Mouse (Mus musculus) embryonic facial prominence, embryonic 10.5 days (tissue): ENCODE data around the gene Shb. TPM values are rescaled to one million over a fixed set of nuclear protein-coding genes. Genes with fewer than 3 reads are reported as not detected.

ENCODE experiments used
- DNase-seq: peaks from one replicate; pipeline ENCODE4 v3.0.0-alpha.2; 2017; ENCODE audit warnings: low spot score
- H3K27ac ChIP-seq: fragments of 300-500 bp; sonication (generic); replicated peaks from 2 replicates; pipeline ENCODE4 v1.5.1; 2016; ENCODE audit warnings: mild to moderate bottlenecking
- H3K27me3 ChIP-seq: fragments of 300-500 bp; sonication (generic); replicated peaks from 2 replicates; pipeline ENCODE4 v1.6.1; 2016; ENCODE audit warnings: low read depth, mild to moderate bottlenecking; ENCODE audit not compliant: poor library complexity, severe bottlenecking
- H3K36me3 ChIP-seq: fragments of 300-500 bp; sonication (generic); replicated peaks from 2 replicates; pipeline ENCODE4 v1.6.1; 2016; ENCODE audit warnings: mild to moderate bottlenecking, moderate library complexity
- H3K4me1 ChIP-seq: fragments of 300-500 bp; sonication (generic); 2 replicates; pipeline ENCODE4 v1.6.1; 2016
- H3K4me3 ChIP-seq: fragments of 300-500 bp; sonication (generic); 2 replicates; pipeline ENCODE4 v1.5.1; 2016; ENCODE audit warnings: mild to moderate bottlenecking, moderate library complexity
- H3K9me3 ChIP-seq: fragments of 300-500 bp; sonication (generic); 2 replicates; pipeline ENCODE4 v1.6.1; 2016; ENCODE audit warnings: mild to moderate bottlenecking
- WGBS: fragments of 180-500 bp; shearing (Covaris S2); methylation state at CpG from one replicate; pipeline ENCODE4 v1.1.7; 2016; 5-methylcytosine and 5-hydroxymethylcytosine counted together
- polyA plus RNA-seq: library from polyadenylated mRNA; unstranded; fragments of >200 nt; fragmentation: Nextera tagmentation; extraction: Ambion mirVana; gene quantifications from 2 replicates; pipeline ENCODE4 v1.2.1, GENCODE M21; 2016

Shb gene
- polyA plus RNA-seq, 1 experiment from 2014 or later, result 3.9 TPM

DNA sequence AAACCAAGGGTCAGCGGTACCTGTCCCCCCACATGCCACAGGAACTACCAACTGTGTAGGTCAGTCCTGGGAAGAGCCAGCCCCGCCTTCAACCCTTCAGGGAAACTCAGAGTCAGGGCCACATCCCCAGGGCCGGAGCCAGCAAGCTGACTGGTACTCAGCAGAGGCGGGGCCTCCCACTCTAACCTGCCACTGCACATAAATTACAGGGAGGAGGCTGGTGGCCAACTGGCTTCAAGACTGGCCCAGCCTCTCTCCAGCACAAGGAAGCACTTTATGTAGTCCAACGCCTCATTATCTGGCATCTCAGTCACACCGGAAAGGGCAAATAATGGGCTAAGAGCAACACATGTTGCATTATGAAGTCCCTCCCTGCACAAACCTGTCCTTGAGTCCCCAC lies 22.1 kb downstream of the Shb start:
- WGBS, result 36% methylated on average over 6 of the region's 6 CpGs
- H3K9me3 ChIP-seq, result no peaks in the 10 kb centered on the region
- peaks cover 88% of the 10 kb centered on the region for H3K4me1 ChIP-seq
- no peak overlapping the region for H3K4me3 ChIP-seq
- peak overlapping the region; percentile 42; the same call in 1 of the 2 replicates for H3K27ac ChIP-seq
- peak; percentile 48 for DNase-seq
- no peaks in the 10 kb centered on the region for H3K36me3 ChIP-seq
- H3K27me3 ChIP-seq, result no peaks in the 10 kb centered on the region

DNA sequence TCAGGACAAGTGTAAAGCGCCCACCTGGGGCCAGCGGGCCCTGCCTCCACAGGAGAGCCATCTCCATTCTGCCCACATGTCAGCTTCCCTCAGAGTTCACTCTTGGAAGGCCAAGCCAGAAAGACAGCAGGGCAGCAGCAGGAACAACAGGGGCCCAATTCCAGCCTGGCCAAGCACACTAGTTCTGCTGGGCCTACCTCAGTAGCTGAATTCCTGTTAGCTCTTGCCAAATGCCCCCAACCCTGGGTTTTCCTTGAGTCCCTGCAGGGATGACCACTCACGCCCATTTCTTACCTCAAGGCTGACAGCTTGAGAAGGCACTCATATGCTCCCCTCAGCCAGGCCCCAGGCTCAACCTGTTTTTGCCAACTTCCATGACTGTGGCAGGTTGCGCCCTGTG lies 22.9 kb downstream of the Shb start:
- DNase-seq, result no peak
- Histone ChIP-seq H3K4me1 (peaks cover 82% of the 10 kb centered on the region), H3K27me3 (no peaks in the 10 kb centered on the region), H3K27ac (0 out of 2 replicates have a peak overlapping the region, but pooled peaks have one; percentile 42), H3K36me3 (no peaks in the 10 kb centered on the region), H3K4me3 (no peak overlapping the region), H3K9me3 (no peaks in the 10 kb centered on the region)
- WGBS, result 92% methylated on average over 4 of the region's 4 CpGs

DNA sequence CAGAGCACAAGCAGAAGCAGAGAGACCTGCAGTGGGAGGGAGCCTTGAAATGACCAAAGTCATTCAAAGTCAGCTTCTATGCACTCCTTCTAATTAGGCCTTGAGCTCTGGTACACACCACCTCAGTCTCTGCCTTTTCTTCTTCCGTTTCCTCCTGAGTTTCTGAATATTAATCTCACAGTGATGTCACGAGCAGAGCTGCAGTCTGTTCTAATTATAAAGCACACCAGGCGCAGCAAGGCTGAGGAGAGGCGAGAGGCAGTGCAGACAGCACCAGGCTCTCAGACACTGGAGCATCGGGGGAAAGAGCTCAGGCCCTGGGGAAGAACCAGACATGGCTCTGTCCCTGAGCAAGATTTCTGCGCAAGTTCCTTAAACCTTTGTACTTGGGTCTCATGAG lies 23.8 kb downstream of the Shb start:
- Histone ChIP-seq H3K36me3 (no peaks in the 10 kb centered on the region), H3K4me3 (no peak overlapping the region), H3K27me3 (no peaks in the 10 kb centered on the region), H3K27ac (peak overlapping the region; percentile 79; the same call in 1 of the 2 replicates), H3K4me1 (peaks cover 82% of the 10 kb centered on the region), H3K9me3 (no peaks in the 10 kb centered on the region)
- no peak for DNase-seq
- WGBS, result 61% methylated on average over 6 of the region's 6 CpGs

DNA sequence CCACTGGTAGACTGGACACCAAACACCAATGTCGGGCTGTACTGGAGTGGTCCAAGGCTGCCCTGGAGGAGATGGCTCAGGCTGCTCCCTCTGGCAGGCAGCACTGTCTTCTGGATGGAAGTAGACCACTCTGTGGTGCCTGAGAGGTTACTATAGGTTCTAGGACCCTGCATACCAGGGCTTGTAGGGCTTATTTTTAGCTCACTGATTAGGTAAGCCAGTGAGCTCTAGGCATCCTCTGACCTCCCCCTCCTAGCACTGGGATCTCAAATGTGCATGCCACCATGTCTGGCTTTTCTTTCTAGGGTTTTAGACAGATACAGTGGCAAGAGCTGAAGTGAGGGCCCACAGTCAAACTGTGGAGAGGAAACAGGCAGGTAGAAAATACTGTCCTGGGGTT lies 24.8 kb downstream of the Shb start:
- Histone ChIP-seq H3K36me3 (no peaks in the 10 kb centered on the region), H3K9me3 (no peaks in the 10 kb centered on the region), H3K4me1 (peaks cover 80% of the 10 kb centered on the region), H3K27me3 (no peaks in the 10 kb centered on the region), H3K4me3 (0 out of 2 replicates have a peak overlapping the region, but pooled peaks have one; percentile 30), H3K27ac (peak overlapping the region; percentile 79; the same call in 1 of the 2 replicates)
- DNase-seq, result no peak
- 53% methylated on average over 1 of the region's 1 CpGs for WGBS

DNA sequence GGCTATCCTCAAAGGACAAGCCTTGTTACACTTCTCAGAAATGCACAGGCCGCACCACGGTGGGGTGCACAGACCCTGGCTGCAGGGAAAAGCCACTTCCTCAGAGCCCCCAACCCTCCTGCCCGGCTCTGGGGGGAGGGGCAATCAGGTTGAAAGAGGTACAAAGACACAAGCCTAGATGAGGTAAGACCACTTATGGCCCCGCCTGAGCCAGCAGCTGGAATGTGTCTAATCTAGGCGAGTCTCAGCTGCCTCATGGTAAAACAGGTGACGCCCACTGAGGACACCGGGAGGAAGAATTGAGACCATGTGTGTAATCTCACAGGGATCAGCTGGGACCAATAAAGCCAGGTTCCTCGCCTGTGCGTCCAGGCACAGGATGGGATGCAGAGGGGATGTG lies 25.2 kb downstream of the Shb start:
- peak; percentile 78 for DNase-seq
- peaks cover 82% of the 10 kb centered on the region for H3K4me1 ChIP-seq
- WGBS, result 31% methylated on average over 9 of the region's 9 CpGs
- peak overlapping the region; percentile 79 for H3K27ac ChIP-seq
- no peaks in the 10 kb centered on the region for H3K9me3 ChIP-seq
- no peaks in the 10 kb centered on the region for H3K27me3 ChIP-seq
- 0 out of 2 replicates have a peak overlapping the region, but pooled peaks have one; percentile 30 for H3K4me3 ChIP-seq
- H3K36me3 ChIP-seq, result no peaks in the 10 kb centered on the region

DNA sequence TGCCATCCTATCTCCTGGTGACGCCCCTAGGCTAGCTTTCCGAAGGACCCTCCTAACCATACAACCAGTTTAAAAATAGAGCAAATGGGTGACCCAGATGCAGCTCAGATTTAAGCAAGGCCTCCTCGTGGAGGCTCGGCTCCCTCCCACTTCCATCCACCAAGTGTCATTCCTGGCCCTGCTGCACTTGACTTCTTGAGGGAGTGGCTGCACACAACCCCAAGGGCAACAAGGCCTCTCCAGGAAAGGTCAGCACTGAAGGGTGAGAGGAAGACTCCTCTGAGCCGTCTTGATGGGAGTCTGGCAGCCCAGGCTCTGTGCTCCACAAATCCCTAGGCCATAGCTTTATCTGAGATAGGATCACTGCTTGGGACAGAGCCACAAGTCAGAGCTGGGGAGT lies 25.7 kb downstream of the Shb start:
- no peak for DNase-seq
- Histone ChIP-seq H3K9me3 (no peaks in the 10 kb centered on the region), H3K27me3 (no peaks in the 10 kb centered on the region), H3K4me1 (peaks cover 85% of the 10 kb centered on the region), H3K27ac (peak overlapping the region; percentile 79), H3K36me3 (no peaks in the 10 kb centered on the region), H3K4me3 (no peak overlapping the region)
- 53% methylated on average over 5 of the region's 5 CpGs for WGBS

DNA sequence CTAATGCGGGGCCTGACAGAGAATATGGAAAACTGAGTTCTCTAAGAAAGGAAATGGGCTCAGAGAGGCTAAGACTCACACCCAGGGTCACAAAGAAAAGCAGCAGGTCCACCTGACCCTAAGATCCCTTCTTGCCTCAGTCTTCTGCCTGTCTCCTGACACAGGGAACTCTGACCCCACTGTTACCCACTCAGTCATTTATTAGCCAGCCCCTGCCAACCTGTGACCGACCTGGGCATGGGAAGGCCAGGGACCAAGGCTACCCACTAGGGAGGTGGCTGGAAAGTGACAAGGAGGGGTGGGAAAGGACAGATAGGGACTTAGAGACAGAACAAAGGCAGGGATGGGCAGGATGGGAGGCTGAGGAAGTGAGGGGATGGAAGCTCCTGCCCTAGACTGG lies 26.6 kb downstream of the Shb start:
- DNase-seq, result no peak
- H3K27me3 ChIP-seq, result peaks cover under 1% of the 10 kb centered on the region; the same call in 1 of the 2 replicates
- H3K36me3 ChIP-seq, result no peaks in the 10 kb centered on the region
- 94% methylated on average over 2 of the region's 2 CpGs for WGBS
- H3K27ac ChIP-seq, result peak overlapping the region; percentile 49; the same call in 1 of the 2 replicates
- H3K9me3 ChIP-seq, result no peaks in the 10 kb centered on the region
- peaks cover 87% of the 10 kb centered on the region for H3K4me1 ChIP-seq
- no peak overlapping the region for H3K4me3 ChIP-seq

DNA sequence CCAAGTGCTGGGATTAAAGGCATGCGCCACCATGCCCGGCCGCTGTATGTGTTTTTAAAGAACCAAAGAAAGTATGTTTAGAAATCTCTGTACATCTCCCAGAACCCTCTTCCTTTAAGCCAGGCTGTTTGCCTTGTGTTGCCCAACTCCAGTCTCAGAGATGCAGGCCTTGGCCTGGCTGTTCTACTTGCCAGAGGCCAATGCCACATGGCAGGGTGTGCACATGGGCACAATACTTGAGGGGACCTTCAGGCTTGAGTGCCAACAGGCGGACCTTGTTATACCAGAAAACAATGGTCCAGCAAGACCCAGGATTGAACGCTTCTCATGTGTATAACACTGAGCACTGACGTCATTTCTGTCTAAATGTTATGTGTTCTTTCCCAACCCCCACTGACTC lies 27.1 kb downstream of the Shb start:
- peaks cover 5% of the 10 kb centered on the region; the same call in 1 of the 2 replicates for H3K27me3 ChIP-seq
- H3K9me3 ChIP-seq, result no peaks in the 10 kb centered on the region
- 91% methylated on average over 6 of the region's 6 CpGs for WGBS
- DNase-seq, result no peak
- H3K36me3 ChIP-seq, result no peaks in the 10 kb centered on the region
- H3K4me3 ChIP-seq, result no peak overlapping the region
- H3K4me1 ChIP-seq, result peaks cover 89% of the 10 kb centered on the region
- no peak overlapping the region for H3K27ac ChIP-seq

DNA sequence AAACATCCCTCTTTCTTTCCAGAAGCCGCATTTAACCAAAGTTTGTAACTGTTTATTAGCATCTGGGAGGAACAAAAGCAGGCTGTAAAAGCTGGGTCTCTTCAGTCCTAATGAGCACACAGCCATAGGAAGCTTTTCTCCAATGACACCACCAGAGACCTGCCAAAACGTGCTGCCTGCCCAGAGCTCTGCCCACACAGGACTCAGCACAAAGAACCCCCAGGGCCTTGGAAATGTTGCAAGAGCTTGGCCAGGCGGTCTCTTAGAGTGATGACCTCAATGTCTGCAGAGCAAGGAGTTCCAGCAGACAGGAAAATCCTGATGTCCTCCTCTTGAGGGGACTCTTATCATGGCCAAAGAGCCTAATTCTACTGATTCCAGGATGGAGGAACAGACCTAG lies 28.5 kb downstream of the Shb start:
- no peak for DNase-seq
- H3K27ac ChIP-seq, result 0 out of 2 replicates have a peak overlapping the region, but pooled peaks have one; percentile 8
- no peak overlapping the region for H3K4me3 ChIP-seq
- H3K9me3 ChIP-seq, result no peaks in the 10 kb centered on the region
- peaks cover 11% of the 10 kb centered on the region; the same call in 1 of the 2 replicates for H3K27me3 ChIP-seq
- WGBS, result 62% methylated on average over 3 of the region's 3 CpGs
- no peaks in the 10 kb centered on the region for H3K36me3 ChIP-seq
- H3K4me1 ChIP-seq, result peaks cover 89% of the 10 kb centered on the region

DNA sequence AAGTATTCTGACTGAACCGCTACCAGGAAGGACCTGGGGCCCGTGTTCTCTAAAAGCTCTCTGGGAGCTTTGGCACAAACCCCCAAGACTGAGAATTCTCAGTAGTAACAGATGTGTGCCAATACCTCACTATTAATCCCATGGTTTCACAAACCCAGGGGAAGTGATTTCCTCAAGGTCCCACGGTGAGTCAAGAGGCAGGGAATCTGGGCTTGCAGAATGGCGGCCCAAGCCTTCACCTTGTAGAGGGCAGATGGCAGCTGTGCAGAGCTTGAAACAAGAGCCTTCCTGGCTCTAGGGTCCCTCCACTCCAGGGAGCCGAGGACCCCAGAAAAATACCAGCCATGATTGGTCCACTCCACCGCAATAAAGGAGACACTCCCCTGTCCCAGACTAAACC lies 28.9 kb downstream of the Shb start:
- DNase-seq, result no peak
- Histone ChIP-seq H3K4me1 (peaks cover 89% of the 10 kb centered on the region), H3K27ac (no peak overlapping the region), H3K27me3 (peaks cover 12% of the 10 kb centered on the region; the same call in 1 of the 2 replicates), H3K4me3 (no peak overlapping the region), H3K9me3 (no peaks in the 10 kb centered on the region), H3K36me3 (no peaks in the 10 kb centered on the region)
- WGBS, result 88% methylated on average over 6 of the region's 6 CpGs

DNA sequence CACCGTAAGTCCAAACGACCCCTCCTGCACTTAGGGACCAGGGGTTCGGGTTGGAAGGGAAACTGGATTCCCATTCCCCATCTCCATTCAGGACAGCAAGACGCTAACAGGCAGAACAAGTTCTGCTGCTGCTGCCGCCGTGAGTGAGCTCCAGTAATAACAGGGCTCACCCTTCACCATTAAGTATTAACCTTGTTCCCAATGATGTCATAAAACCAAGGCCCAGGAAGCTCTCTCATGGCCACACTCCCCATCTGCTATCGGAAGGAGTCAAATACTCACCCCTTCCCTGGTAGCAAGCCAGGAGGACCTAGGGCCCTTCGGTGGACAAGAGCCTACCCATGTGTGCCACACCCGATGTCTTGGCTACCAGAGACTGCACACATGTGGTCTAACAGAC lies 30.3 kb downstream of the Shb start:
- no peak for DNase-seq
- Histone ChIP-seq H3K4me1 (peaks cover 89% of the 10 kb centered on the region), H3K27me3 (peaks cover 25% of the 10 kb centered on the region; the same call in 1 of the 2 replicates), H3K9me3 (no peaks in the 10 kb centered on the region), H3K4me3 (no peak overlapping the region), H3K27ac (no peak overlapping the region), H3K36me3 (no peaks in the 10 kb centered on the region)
- 78% methylated on average over 9 of the region's 9 CpGs for WGBS

DNA sequence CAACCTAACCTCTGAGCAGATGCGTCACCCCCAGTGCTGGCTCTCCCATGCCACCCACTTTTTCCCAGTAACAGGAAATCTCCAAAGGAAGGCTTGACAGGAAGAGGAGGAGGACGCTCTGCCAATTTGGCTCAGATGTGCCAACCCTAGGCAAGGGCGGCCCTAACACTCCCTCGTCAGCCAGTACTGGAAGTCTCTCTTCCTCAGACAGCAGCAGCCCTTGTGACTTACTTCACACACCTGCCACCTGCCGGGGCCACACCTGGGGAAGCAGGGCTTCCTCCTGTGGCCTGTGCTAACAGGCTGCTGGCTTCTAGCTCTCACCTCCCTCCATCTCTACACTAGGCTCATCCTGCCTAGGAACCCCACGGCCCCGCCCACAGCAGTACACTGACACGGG lies 31.9 kb downstream of the Shb start:
- no peak overlapping the region for H3K4me3 ChIP-seq

DNA sequence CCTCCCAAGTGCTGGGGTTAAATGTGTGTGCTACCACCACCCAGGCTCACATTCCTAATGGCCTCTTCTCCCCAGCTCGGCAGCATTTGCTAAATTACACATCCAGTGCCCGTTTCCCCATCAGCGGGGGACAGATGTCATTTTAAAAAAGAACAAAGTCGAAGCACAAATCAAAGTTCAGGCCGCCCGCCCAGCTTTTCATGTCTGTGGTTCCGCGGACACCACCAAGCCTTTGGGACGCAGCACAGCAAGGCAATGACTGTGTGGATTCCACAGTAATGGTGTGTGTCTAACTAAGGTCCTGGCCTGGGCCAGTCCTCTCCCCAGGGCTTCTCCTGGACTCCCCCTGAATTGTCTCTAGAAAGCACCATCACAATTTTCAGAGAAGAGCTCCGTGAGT lies 32.7 kb downstream of the Shb start:
- Histone ChIP-seq H3K27ac (no peak overlapping the region; the same call in 1 of the 2 replicates), H3K36me3 (no peaks in the 10 kb centered on the region), H3K27me3 (peaks cover 29% of the 10 kb centered on the region; the same call in 1 of the 2 replicates), H3K4me3 (no peak overlapping the region), H3K4me1 (peaks cover 96% of the 10 kb centered on the region), H3K9me3 (no peaks in the 10 kb centered on the region)
- WGBS, result 33% methylated on average over 10 of the region's 10 CpGs
- DNase-seq, result no peak

More for the DNA sequence above, 31.9 kb downstream of the Shb start:
- Histone ChIP-seq H3K9me3 (no peaks in the 10 kb centered on the region), H3K27ac (0 out of 2 replicates have a peak overlapping the region, but pooled peaks have one; percentile 5), H3K4me1 (peaks cover 88% of the 10 kb centered on the region), H3K36me3 (no peaks in the 10 kb centered on the region), H3K27me3 (peaks cover 29% of the 10 kb centered on the region; the same call in 1 of the 2 replicates)
- DNase-seq, result no peak
- WGBS, result 77% methylated on average over 8 of the region's 8 CpGs
